Mouse (Mus musculus) duodenum, adult 2 months (tissue): ENCODE results near the gene Foxp3. TPM values are rescaled to one million over a fixed set of nuclear protein-coding genes. Genes with fewer than 3 reads are reported as not detected.

Experiments
- polyA plus RNA-seq: library from polyadenylated mRNA; depleted of rRNA; stranded (reverse); fragments of >200 nt; gene quantifications from 2 replicates; pipeline ENCODE4 v1.2.3, GENCODE M21; 2012; ENCODE audit warnings: low replicate concordance; rRNA removed

Gene Foxp3
- polyA plus RNA-seq, result 0.51 and 0.96 TPM in 2 replicates

GRCm38 (mm10) chrX:7573176-7574086 lies at the start of gene Foxp3:
Gene Foxp3 (plus strand): TSS chrX:7573644.

GRCm38 (mm10) chrX:7574087-7574884 lies 842 bp downstream of the Foxp3 start, which contains the start of gene Ppp1r3f:
Gene Ppp1r3f (minus strand): TSS chrX:7574283.

GRCm38 (mm10) chrX:7604879-7605574 lies 31.6 kb downstream of the Foxp3 start, which contains the start of gene Ccdc22:
Gene Ccdc22 (minus strand): TSS chrX:7605517.

GRCm38 (mm10) chrX:7606783-7607182 lies 33.3 kb downstream of the Foxp3 start, which contains the start of gene Cacna1f:
Gene Cacna1f (plus strand): TSS chrX:7607083.

GRCm38 (mm10) chrX:7638401-7639091 lies 65.1 kb downstream of the Foxp3 start, which contains the start of gene Syp:
Gene Syp (plus strand): TSS chrX:7638471.

Other genes with a start within 250 kb of the Foxp3 start
- 0.11 and 0.40 TPM in 2 replicates for gene Usp27x, start 197.8 kb upstream of the Foxp3 start, polyA plus RNA-seq
- 1.2 and 2.3 TPM in 2 replicates for gene Ppp1r3f, start 639 bp downstream of the Foxp3 start, polyA plus RNA-seq
- gene Ccdc22, start 31.9 kb downstream of the Foxp3 start, polyA plus RNA-seq, result 10.7 and 13.1 TPM in 2 replicates
- 0.02 TPM in 1 of 2 replicates, not detected in the other for gene Cacna1f, start 33.4 kb downstream of the Foxp3 start, polyA plus RNA-seq
- gene Syp, start 64.8 kb downstream of the Foxp3 start, polyA plus RNA-seq, result 3.2 and 3.8 TPM in 2 replicates
- gene Prickle3, start 83.6 kb downstream of the Foxp3 start, polyA plus RNA-seq, result 12.6 and 29.4 TPM in 2 replicates
- 79.9 and 101 TPM in 2 replicates for gene Plp2, start 97.7 kb downstream of the Foxp3 start, polyA plus RNA-seq
- gene Magix, start 107.6 kb downstream of the Foxp3 start, polyA plus RNA-seq, result 1.8 and 1.9 TPM in 2 replicates
- gene Gpkow, start 123.5 kb downstream of the Foxp3 start, polyA plus RNA-seq, result 1.0 and 1.8 TPM in 2 replicates
- 25.3 and 29.7 TPM in 2 replicates for gene Wdr45, start 140.7 kb downstream of the Foxp3 start, polyA plus RNA-seq
- 0.74 and 2.9 TPM in 2 replicates for gene Gm45208, start 148.6 kb downstream of the Foxp3 start, polyA plus RNA-seq
- gene Praf2, start 154.8 kb downstream of the Foxp3 start, polyA plus RNA-seq, result 54.9 and 59.3 TPM in 2 replicates
- gene Ccdc120, start 177.3 kb downstream of the Foxp3 start, polyA plus RNA-seq, result 25.1 and 46.4 TPM in 2 replicates
- 20.6 and 27.4 TPM in 2 replicates for gene Tfe3, start 188.9 kb downstream of the Foxp3 start, polyA plus RNA-seq
- 12.0 and 13.5 TPM in 2 replicates for gene Gripap1, start 216.1 kb downstream of the Foxp3 start, polyA plus RNA-seq
- 0.60 and 0.85 TPM in 2 replicates for gene Kcnd1, start 248.6 kb downstream of the Foxp3 start, polyA plus RNA-seq